Mouse (Mus musculus) kidney, postnatal 10 days (tissue): ENCODE data around the gene Klhl24.
"Not testable (repeated sequence)": the region's sequence is repeated elsewhere in the genome, so short reads cannot be mapped to it uniquely, and the experiment has no call there.

Experiments used
- DNase-seq: peaks from one replicate; pipeline ENCODE4 v3.0.0; 2021; ENCODE audit warnings: mixed read lengths

Klhl24 gene

GRCm38 (mm10) chr16:20097069-20097710 lies at the start of gene Klhl24:
Gene Klhl24, plus strand, starts transcription at chr16:20097542.
- peak; percentile 95 for DNase-seq

- DNase-seq, result no peak
Measured at GRCm38 (mm10) chr16:20052655-20053054, 44.7 kb upstream of the Klhl24 start.

GRCm38 (mm10) chr16:20072770-20073169 lies 24.6 kb upstream of the Klhl24 start:
- DNase-seq, result no peak

GRCm38 (mm10) chr16:20076675-20077074 lies 20.7 kb upstream of the Klhl24 start:
- DNase-seq, result no peak

GRCm38 (mm10) chr16:20080271-20080670 lies 17.1 kb upstream of the Klhl24 start:
- DNase-seq, result no peak

- no peak for DNase-seq
Measured at GRCm38 (mm10) chr16:20084623-20085022, 12.7 kb upstream of the Klhl24 start.

GRCm38 (mm10) chr16:20085250-20085905 lies 12.0 kb upstream of the Klhl24 start:
- no peak for DNase-seq

GRCm38 (mm10) chr16:20086976-20087375 lies 10.4 kb upstream of the Klhl24 start:
- no peak for DNase-seq

- no peak for DNase-seq
Measured at GRCm38 (mm10) chr16:20089636-20090035, 7.7 kb upstream of the Klhl24 start.

- DNase-seq, result no peak
Measured at GRCm38 (mm10) chr16:20090921-20091575, 6.3 kb upstream of the Klhl24 start.

- DNase-seq, result no peak
Measured at GRCm38 (mm10) chr16:20095966-20096365, 1.4 kb upstream of the Klhl24 start.

- DNase-seq, result peak; percentile 96
Measured at GRCm38 (mm10) chr16:20097711-20098374, 501 bp downstream of the Klhl24 start.

GRCm38 (mm10) chr16:20098375-20098727 lies 1.0 kb downstream of the Klhl24 start:
- no peak for DNase-seq

GRCm38 (mm10) chr16:20098866-20099629 lies 1.7 kb downstream of the Klhl24 start:
- DNase-seq, result peak; percentile 26

- DNase-seq, result no peak
Measured at GRCm38 (mm10) chr16:20106996-20107395, 9.7 kb downstream of the Klhl24 start.

- DNase-seq, result no peak
Measured at GRCm38 (mm10) chr16:20108961-20109360, 11.6 kb downstream of the Klhl24 start.

- DNase-seq, result no peak
Measured at GRCm38 (mm10) chr16:20112649-20113048, 15.3 kb downstream of the Klhl24 start.

- no peak for DNase-seq
Measured at GRCm38 (mm10) chr16:20116069-20116468, 18.7 kb downstream of the Klhl24 start.

GRCm38 (mm10) chr16:20126319-20126883 lies 29.1 kb downstream of the Klhl24 start:
- not testable (repeated sequence) for DNase-seq

- DNase-seq, result no peak
Measured at GRCm38 (mm10) chr16:20130397-20130796, 33.1 kb downstream of the Klhl24 start.

- DNase-seq, result peak; percentile 88
Measured at GRCm38 (mm10) chr16:20140772-20141531, 43.6 kb downstream of the Klhl24 start, which contains the start of gene Yeats2. Gene Yeats2, plus strand, starts transcription at chr16:20141063.

- no peak for DNase-seq
Measured at GRCm38 (mm10) chr16:20144568-20144967, 47.2 kb downstream of the Klhl24 start.
